Mouse (Mus musculus) spleen, adult 10 weeks (tissue): ENCODE measurements around the gene Dmd. TPM values are rescaled to one million over a fixed set of nuclear protein-coding genes. Genes with fewer than 3 reads are reported as not detected.

Experiments used
- polyA plus RNA-seq: library from polyadenylated mRNA; stranded (reverse); fragments of 350-450 nt; fragmentation: Illumina TruSeq; extraction: RNeasy Lipid Tissue Mini Kit (QIAGEN cat#74804); gene quantifications from one replicate; pipeline ENCODE4 v1.2.3, GENCODE M21; 2015; ENCODE audit warnings: low replicate concordance; ENCODE audit not compliant: insufficient read depth

Dmd gene
- 10.0 TPM for polyA plus RNA-seq

DNA sequence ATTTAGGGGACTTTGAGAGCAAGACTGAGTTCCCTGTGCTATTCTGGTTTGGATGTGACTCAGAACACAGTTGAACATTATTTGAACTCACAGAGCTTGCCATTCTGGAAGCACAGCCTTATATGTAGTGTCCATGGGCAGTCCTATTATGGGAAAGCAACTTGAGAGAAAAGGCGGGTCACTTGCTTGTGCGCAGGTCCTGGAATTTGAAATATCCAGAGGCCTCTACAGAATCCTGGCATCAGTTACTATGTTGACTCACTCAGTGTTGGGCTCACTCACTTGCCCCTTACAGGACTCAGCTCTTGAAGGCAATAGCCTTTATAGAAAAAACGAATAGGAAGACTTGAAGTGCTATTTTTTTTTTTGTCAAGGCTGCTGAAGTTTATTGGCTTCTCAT is at the start of gene Dmd:
TSS of gene Dmd (plus strand) at position 241 of the 400 bp plus-strand sequence.

DNA sequence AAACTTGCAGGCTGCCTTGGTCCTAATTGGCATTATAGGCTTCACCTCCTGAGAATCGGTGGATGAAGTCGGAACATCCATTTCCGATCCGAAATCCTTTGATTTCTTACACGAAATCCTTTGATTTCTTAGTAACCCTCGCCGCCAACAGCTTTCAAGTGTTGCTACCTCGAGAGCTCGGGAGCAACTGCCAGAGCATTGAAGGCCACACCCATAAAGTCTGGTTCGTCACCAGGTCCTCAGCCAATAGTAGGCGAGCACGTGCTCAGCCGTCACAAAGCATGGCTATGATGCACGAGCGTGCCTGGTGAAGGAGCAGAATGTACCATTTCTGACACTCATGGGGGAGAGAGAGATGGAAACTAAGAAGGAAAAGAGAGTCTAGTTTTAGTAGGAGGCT is 538.9 kb downstream of the Dmd start, which contains the start of gene Tsga8:
TSS of gene Tsga8 (minus strand) at position 327 of the 400 bp plus-strand sequence.

DNA sequence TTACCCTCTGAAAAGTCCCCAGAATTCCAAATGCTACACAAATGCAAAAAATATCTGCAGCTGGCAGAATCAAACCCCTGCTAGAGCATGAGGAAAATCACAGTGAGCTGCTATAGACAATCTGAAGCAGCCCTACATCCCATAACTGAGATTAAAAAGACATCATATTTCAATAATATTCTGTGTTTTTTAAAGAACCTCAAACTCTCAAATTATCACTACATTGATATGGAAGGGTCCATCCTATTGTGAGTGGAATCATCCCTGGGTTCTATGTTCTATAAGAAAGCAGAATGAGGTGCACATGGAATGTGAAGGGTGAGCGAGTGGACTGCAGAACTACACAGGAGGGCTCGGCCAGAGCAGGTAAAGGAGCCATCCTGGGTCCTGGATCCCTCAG is 2300.7 kb downstream of the Dmd start, which contains the start of gene Fthl17a:
TSS of gene Fthl17a (plus strand) at position 301 of the 400 bp plus-strand sequence.

